Comparison of ENCODE assay signal across 8 mouse cellular contexts in the genomic region with DNA sequence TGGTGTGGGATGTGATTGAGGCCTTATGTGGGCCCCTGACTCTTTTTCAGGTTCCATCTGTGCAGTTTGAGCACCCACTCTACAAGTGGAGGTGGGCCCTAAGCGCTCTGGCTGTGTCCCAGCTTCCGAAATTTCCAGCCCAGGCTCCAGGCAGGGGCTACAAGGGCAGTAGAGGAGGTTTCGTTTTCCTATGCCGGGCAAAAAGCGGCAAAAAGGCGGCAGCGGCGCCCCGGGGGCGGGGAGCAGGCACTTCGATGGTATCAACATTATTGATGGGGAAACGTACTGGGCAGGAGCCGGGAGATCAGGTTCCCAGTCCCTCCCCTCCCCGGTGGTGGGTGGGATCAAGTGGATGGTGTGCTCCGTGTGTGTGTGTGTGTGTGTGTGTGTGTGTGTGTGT. TPM values are rescaled to one million over a fixed set of nuclear protein-coding genes. Genes with fewer than 3 reads are reported as not detected.
A peak's percentile ranks its signal among the peaks of the same experiment; 100 is the strongest.
DNase-seq lines count a peak whose midpoint lies in the region; ATAC-seq and TF ChIP-seq lines count a peak whose summit lies in the region.

No protein-coding gene starts in this region.

- DNase-seq in heart, postnatal 25 days (ENCODE audit: low spot score) = no peak
- peak; percentile 63 for DNase-seq in embryonic facial prominence, embryonic 11.5 days (ENCODE audit: low spot score)
- no peak for DNase-seq in thymus, postnatal 0 days (ENCODE audit: low spot score)
- no peak for DNase-seq in gastrocnemius, adult 8-10 months (ENCODE audit: low spot score in 2 of 2)
- no peak for DNase-seq in ovary, postnatal 10 days (ENCODE audit: low spot score)

- no peak overlapping the region for H3K27ac ChIP-seq in heart, embryonic 14.5 days (replicated peaks in 1 of 2; ENCODE audit: control insufficient read depth in 1 of 2, insufficient read depth in 1 of 2, low read depth in 2 of 2, low read length in 2 of 2)
- H3K27ac ChIP-seq in embryonic facial prominence, embryonic 11.5 days (replicated peaks; ENCODE audit: low read depth, low read length) = no peak overlapping the region
- H3K27ac ChIP-seq in intestine, postnatal 0 days (ENCODE audit: low read depth, low read length) = no peak overlapping the region
- no peak overlapping the region for H3K27ac ChIP-seq in liver, embryonic 16.5 days (ENCODE audit: low read length)

- peaks cover 71% of the 10 kb centered on the region for H3K27me3 ChIP-seq in heart, embryonic 14.5 days (ENCODE audit: control insufficient read depth, insufficient read depth, low read length)
- peaks cover 16% of the 10 kb centered on the region for H3K27me3 ChIP-seq in embryonic facial prominence, embryonic 11.5 days (ENCODE audit: control insufficient read depth, insufficient read depth, low read length)
- H3K27me3 ChIP-seq in intestine, postnatal 0 days (replicated peaks; ENCODE audit: control insufficient read depth, insufficient read depth, low read length) = peaks cover 91% of the 10 kb centered on the region
- H3K27me3 ChIP-seq in liver, embryonic 16.5 days (ENCODE audit: control insufficient read depth, insufficient read depth, low read depth, low read length) = peaks cover 68% of the 10 kb centered on the region

- peak overlapping the region; percentile 97 for H3K4me2 ChIP-seq in heart, embryonic 14.5 days (ENCODE audit: low read length)
- H3K4me2 ChIP-seq in embryonic facial prominence, embryonic 11.5 days (ENCODE audit: low read depth, low read length) = peak overlapping the region; percentile 33
- H3K4me2 ChIP-seq in intestine, postnatal 0 days (replicated peaks; ENCODE audit: low read depth) = peak overlapping the region; percentile 51
- H3K4me2 ChIP-seq in liver, embryonic 16.5 days (ENCODE audit: low read depth, low read length) = peak overlapping the region; percentile 54

- no peak for ATAC-seq in heart, embryonic 14.5 days (ENCODE audit: insufficient number of reproducible peaks, insufficient read depth, low FRiP score, low read depth)
- ATAC-seq in embryonic facial prominence, embryonic 11.5 days (replicated peaks; ENCODE audit: insufficient number of reproducible peaks, low FRiP score, low TSS enrichment, low read depth) = no peak
- no peak for ATAC-seq in intestine, postnatal 0 days
- ATAC-seq in liver, embryonic 16.5 days (ENCODE audit: low read depth) = no peak

- H3K4me3 ChIP-seq in heart, embryonic 14.5 days (ENCODE audit: control insufficient read depth in 1 of 2, insufficient read depth in 1 of 2, low read depth in 1 of 2, low read length in 2 of 2) = peak overlapping the region; percentile 33 to 74
- H3K4me3 ChIP-seq in embryonic facial prominence, embryonic 11.5 days (ENCODE audit: low read depth, low read length) = no peak overlapping the region
- peak overlapping the region; percentile 25 for H3K4me3 ChIP-seq in intestine, postnatal 0 days (ENCODE audit: low read depth, low read length)
- peak overlapping the region; percentile 43 for H3K4me3 ChIP-seq in liver, embryonic 16.5 days (ENCODE audit: low read depth, low read length)

- H3K9ac ChIP-seq in heart, embryonic 14.5 days (ENCODE audit: low read length) = 0 out of 2 replicates have a peak overlapping the region, but pooled peaks have one; percentile 46
- H3K9ac ChIP-seq in embryonic facial prominence, embryonic 11.5 days (replicated peaks; ENCODE audit: low read length) = no peak overlapping the region
- no peak overlapping the region for H3K9ac ChIP-seq in intestine, postnatal 0 days (ENCODE audit: low read depth, low read length)
- H3K9ac ChIP-seq in liver, embryonic 16.5 days (ENCODE audit: low read depth, low read length) = no peak overlapping the region

- intact Hi-C loops in heart, postnatal 25 days (cut with DNase I) = no loop called here

- H3K4me1 ChIP-seq in heart, embryonic 14.5 days (ENCODE audit: control insufficient read depth in 2 of 2, insufficient read depth in 2 of 2, low read length in 2 of 2) = peaks cover 6 to 9% of the 10 kb centered on the region in 2 experiments
- peaks cover 11% of the 10 kb centered on the region for H3K4me1 ChIP-seq in embryonic facial prominence, embryonic 11.5 days (ENCODE audit: control insufficient read depth, insufficient read depth, low read length)
- 0 out of 2 replicates have a peak, but pooled peaks cover 7% of the 10 kb centered on the region for H3K4me1 ChIP-seq in intestine, postnatal 0 days (replicated peaks; ENCODE audit: control insufficient read depth, insufficient read depth, low read length)
- H3K4me1 ChIP-seq in liver, embryonic 16.5 days (ENCODE audit: control insufficient read depth, low read depth, low read length) = no peaks in the 10 kb centered on the region

- no peak for TF ChIP-seq CTCF in intestine, postnatal 0 days (IDR thresholded peaks at IDR 0.05; ENCODE audit: low read depth)

- no peaks in the 10 kb centered on the region for H3K9me3 ChIP-seq in heart, embryonic 14.5 days (ENCODE audit: control insufficient read depth, low read length)
- no peaks in the 10 kb centered on the region for H3K9me3 ChIP-seq in embryonic facial prominence, embryonic 11.5 days (replicated peaks; ENCODE audit: control insufficient read depth, low read length)
- no peaks in the 10 kb centered on the region for H3K9me3 ChIP-seq in intestine, postnatal 0 days (ENCODE audit: control insufficient read depth)
- no peaks in the 10 kb centered on the region for H3K9me3 ChIP-seq in liver, embryonic 16.5 days (replicated peaks; ENCODE audit: control insufficient read depth, low read length)

- WGBS in heart, embryonic 14.5 days = 5% methylated on average over 14 of the region's 15 CpGs
- WGBS in embryonic facial prominence, embryonic 11.5 days = under 1% methylated on average over 15 of the region's 15 CpGs
- WGBS in intestine, postnatal 0 days = 5% methylated on average over 14 of the region's 15 CpGs
- 2% methylated on average over 14 of the region's 15 CpGs for WGBS in liver, embryonic 16.5 days (ENCODE audit: insufficient replicate concordance)

- no peaks in the 10 kb centered on the region for H3K36me3 ChIP-seq in heart, embryonic 14.5 days (ENCODE audit: control insufficient read depth, insufficient read depth, low read length)
- no peaks in the 10 kb centered on the region for H3K36me3 ChIP-seq in embryonic facial prominence, embryonic 11.5 days (replicated peaks; ENCODE audit: control insufficient read depth, insufficient read depth, low read depth, low read length)
- H3K36me3 ChIP-seq in intestine, postnatal 0 days (ENCODE audit: control insufficient read depth, insufficient read depth) = no peaks in the 10 kb centered on the region
- H3K36me3 ChIP-seq in liver, embryonic 16.5 days (ENCODE audit: control insufficient read depth, insufficient read depth) = no peaks in the 10 kb centered on the region

RNA-seq across cellular contexts. Expression of a gene that starts 2.3 kb away (rescaled TPM):
- 4.7 and 5.1 TPM in 2 replicates for polyA plus RNA-seq in heart, embryonic 14.5 days (2014; fragmentation: Nextera tagmentation; extraction: Ambion mirVana)
- total RNA-seq in heart, postnatal 25 days (2021) = 1 to 10 TPM; 1.3 to 1.5 TPM
- 4.6 and 4.8 TPM in 2 replicates for polyA plus RNA-seq in embryonic facial prominence, embryonic 11.5 days (2014; fragmentation: Nextera tagmentation; extraction: Ambion mirVana)
- 0.76 and 0.78 TPM in 2 replicates for polyA plus RNA-seq in intestine, postnatal 0 days (2015; fragmentation: Nextera tagmentation; extraction: Ambion mirVana)
- 1.3 TPM in 2 replicates for polyA plus RNA-seq in liver, embryonic 16.5 days (2015; fragmentation: Nextera tagmentation; extraction: Ambion mirVana)
- 0.03 TPM in 1 of 2 replicates, not detected in the other for polyA plus RNA-seq in thymus, postnatal 0 days (2015; fragmentation: Nextera tagmentation; extraction: Ambion mirVana)
- not detected for total RNA-seq in gastrocnemius, adult 8-10 months (2022)

Comparison
In these comparisons a context has a peak if more than half of its experiments do, and no peak if none do; other contexts are left out.
1. H3K4me2 ChIP-seq: peak in every context shown above with its lines; median percentile 97 in heart, embryonic 14.5 days; 54 in liver, embryonic 16.5 days; 51 in intestine, postnatal 0 days; 33 in embryonic facial prominence, embryonic 11.5 days.